Mouse (Mus musculus) limb, embryonic 12.5 days (tissue): ENCODE data around the gene Cdh13. TPM values are rescaled to one million over a fixed set of nuclear protein-coding genes. Genes with fewer than 3 reads are reported as not detected.

ENCODE experiments used
- ATAC-seq: fragments of 200-750 bp; cut with Nextera tagmentation; 2 replicates; pipeline ENCODE4 v1.8.0; 2017; ENCODE audit warnings: low read depth, moderate TSS enrichment; ENCODE audit not compliant: insufficient number of reproducible peaks, insufficient read depth, low FRiP score, low TSS enrichment
- H3K27ac ChIP-seq: fragments of 300-500 bp; sonication (generic); 2 replicates; pipeline ENCODE4 v1.5.1; 2016; ENCODE audit warnings: mild to moderate bottlenecking, moderate library complexity
- H3K27me3 ChIP-seq: fragments of 300-500 bp; sonication (generic); 2 replicates; pipeline ENCODE4 v1.6.1; 2016; ENCODE audit warnings: mild to moderate bottlenecking, moderate library complexity
- H3K36me3 ChIP-seq: fragments of 300-500 bp; sonication (generic); 2 replicates; pipeline ENCODE4 v1.6.1; 2016; ENCODE audit warnings: mild to moderate bottlenecking, moderate library complexity
- H3K4me1 ChIP-seq: fragments of 300-500 bp; sonication (generic); replicated peaks from 2 replicates; pipeline ENCODE4 v1.6.1; 2016
- H3K4me2 ChIP-seq: fragments of 300-500 bp; sonication (generic); 2 replicates; pipeline ENCODE4 v1.6.1; 2016; ENCODE audit warnings: mild to moderate bottlenecking, moderate library complexity
- H3K4me3 ChIP-seq: fragments of 300-500 bp; sonication (generic); replicated peaks from 2 replicates; pipeline ENCODE4 v1.5.1; 2016; ENCODE audit warnings: mild to moderate bottlenecking
- H3K9ac ChIP-seq: fragments of 300-500 bp; sonication (generic); replicated peaks from 2 replicates; pipeline ENCODE4 v1.6.1; 2016; ENCODE audit warnings: mild to moderate bottlenecking, moderate library complexity
- H3K9me3 ChIP-seq: fragments of 300-500 bp; sonication (generic); 2 replicates; pipeline ENCODE4 v1.6.1; 2016; ENCODE audit warnings: mild to moderate bottlenecking, moderate library complexity
- WGBS: fragments of 180-500 bp; shearing (Covaris S2); methylation state at CpG from one replicate; pipeline ENCODE4 v1.1.7; 2016; 5-methylcytosine and 5-hydroxymethylcytosine counted together
- polyA plus RNA-seq: library from polyadenylated mRNA; unstranded; fragments of >200 nt; fragmentation: Nextera tagmentation; extraction: Ambion mirVana; gene quantifications from 2 replicates; pipeline ENCODE4 v1.2.1, GENCODE M21; 2016

Cdh13 gene
- polyA plus RNA-seq, 1 experiment from 2014 or later = 8.0 TPM

GRCm38 (mm10) chr8:118803168-118803567, 519.6 kb downstream of the Cdh13 start:
- H3K27me3 ChIP-seq = no peaks in the 10 kb centered on the region
- H3K36me3 ChIP-seq = no peaks in the 10 kb centered on the region
- no peak overlapping the region for H3K27ac ChIP-seq
- H3K9ac ChIP-seq = no peak overlapping the region
- H3K4me3 ChIP-seq = no peak overlapping the region
- ATAC-seq = no peak
- peaks cover 20% of the 10 kb centered on the region; the same call in 1 of the 2 replicates for H3K9me3 ChIP-seq
- WGBS = 82% methylated on average over 4 of the region's 4 CpGs
- no peak overlapping the region for H3K4me2 ChIP-seq
- no peaks in the 10 kb centered on the region for H3K4me1 ChIP-seq

- Histone ChIP-seq H3K36me3 (no peaks in the 10 kb centered on the region), H3K27ac (no peak overlapping the region), H3K4me1 (no peaks in the 10 kb centered on the region), H3K4me2 (no peak overlapping the region), H3K9me3 (no peaks in the 10 kb centered on the region), H3K4me3 (no peak overlapping the region), H3K9ac (no peak overlapping the region), H3K27me3 (no peaks in the 10 kb centered on the region)
- 81% methylated on average over 6 of the region's 6 CpGs for WGBS
- ATAC-seq = no peak
Measured at GRCm38 (mm10) chr8:118809660-118810059, 526.1 kb downstream of the Cdh13 start.

DNA sequence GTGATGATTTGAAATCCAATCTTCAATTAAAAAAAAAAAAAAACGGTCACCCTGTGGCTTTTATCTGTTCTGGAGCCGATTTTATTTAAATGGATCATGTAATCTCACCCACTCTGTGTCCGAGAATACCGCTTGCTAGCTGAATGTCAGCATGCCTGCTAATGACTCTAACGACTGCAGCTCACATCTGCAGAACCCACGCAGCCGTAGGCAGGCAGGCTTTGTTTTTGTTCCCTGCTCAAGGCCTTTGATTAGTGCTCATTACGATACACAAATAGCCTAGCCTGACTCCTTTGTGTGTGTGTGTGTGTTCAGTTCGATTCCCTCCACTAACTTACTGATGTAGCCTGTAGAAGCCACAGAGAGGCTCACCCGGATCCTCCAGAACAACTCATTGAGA, 531.5 kb downstream of the Cdh13 start:
- no peak overlapping the region for H3K27ac ChIP-seq
- 54% methylated on average over 10 of the region's 10 CpGs for WGBS
- no peak overlapping the region for H3K4me3 ChIP-seq
- no peak overlapping the region for H3K4me2 ChIP-seq
- H3K9me3 ChIP-seq = no peaks in the 10 kb centered on the region
- no peaks in the 10 kb centered on the region for H3K4me1 ChIP-seq
- H3K9ac ChIP-seq = no peak overlapping the region
- H3K36me3 ChIP-seq = no peaks in the 10 kb centered on the region
- ATAC-seq = no peak
- H3K27me3 ChIP-seq = no peaks in the 10 kb centered on the region

DNA sequence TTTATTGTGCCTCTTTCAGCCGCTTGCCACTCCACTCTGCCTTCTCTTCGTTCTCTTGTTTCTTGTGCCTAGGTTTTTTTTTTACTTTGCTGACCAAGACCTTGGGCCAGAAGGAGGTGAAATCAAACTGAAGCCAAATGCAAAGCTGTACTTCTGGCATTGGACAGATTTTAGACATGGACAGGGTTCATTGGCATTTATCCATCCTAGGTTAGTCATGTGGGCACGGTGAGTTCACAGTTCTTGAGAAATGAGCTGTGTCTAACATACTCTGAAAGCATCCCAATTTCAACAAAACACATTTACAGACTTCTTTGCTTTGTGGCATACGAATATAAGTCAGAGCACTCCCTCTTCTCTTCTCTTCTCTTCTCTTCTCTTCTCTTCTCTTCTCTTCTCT, 543.2 kb downstream of the Cdh13 start:
- no peaks in the 10 kb centered on the region for H3K9me3 ChIP-seq
- no peak for ATAC-seq

GRCm38 (mm10) chr8:118827726-118828125, 544.2 kb downstream of the Cdh13 start:
- H3K36me3 ChIP-seq = no peaks in the 10 kb centered on the region
- ATAC-seq = no peak
- H3K27ac ChIP-seq = no peak overlapping the region
- no peaks in the 10 kb centered on the region for H3K27me3 ChIP-seq
- no peak overlapping the region for H3K4me3 ChIP-seq
- H3K9me3 ChIP-seq = no peaks in the 10 kb centered on the region
- no peak overlapping the region for H3K9ac ChIP-seq
- H3K4me2 ChIP-seq = no peak overlapping the region
- H3K4me1 ChIP-seq = no peaks in the 10 kb centered on the region
- 92% methylated on average over 6 of the region's 6 CpGs for WGBS

More for the DNA sequence above, 543.2 kb downstream of the Cdh13 start:
- Histone ChIP-seq H3K4me1 (no peaks in the 10 kb centered on the region), H3K36me3 (no peaks in the 10 kb centered on the region), H3K4me3 (no peak overlapping the region), H3K27me3 (no peaks in the 10 kb centered on the region), H3K4me2 (no peak overlapping the region), H3K27ac (no peak overlapping the region), H3K9ac (no peak overlapping the region)
- 64% methylated on average over 4 of the region's 4 CpGs for WGBS

DNA sequence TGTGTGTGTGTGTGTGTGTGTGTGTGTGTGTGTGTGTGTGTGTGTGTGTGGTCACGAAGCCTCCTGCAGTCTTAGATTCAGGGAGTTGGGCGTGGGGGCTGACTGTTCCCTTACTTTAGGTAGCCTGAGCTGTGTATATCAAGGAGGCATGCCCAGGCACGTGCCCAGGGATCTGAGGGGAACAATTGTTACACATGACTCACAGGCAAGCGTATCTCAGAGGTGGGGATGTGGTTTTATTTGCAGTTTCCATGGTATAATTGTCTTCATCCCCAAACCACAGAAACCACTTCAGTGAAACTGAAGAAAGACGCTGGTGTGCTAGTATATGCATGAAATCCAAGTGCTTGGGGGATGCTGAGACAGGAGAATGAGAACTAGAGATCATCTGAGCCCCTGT, 546.8 kb downstream of the Cdh13 start:
- 51% methylated on average over 5 of the region's 5 CpGs for WGBS
- no peaks in the 10 kb centered on the region for H3K9me3 ChIP-seq
- no peak overlapping the region for H3K27ac ChIP-seq
- no peaks in the 10 kb centered on the region for H3K27me3 ChIP-seq
- H3K4me1 ChIP-seq = no peaks in the 10 kb centered on the region
- H3K4me2 ChIP-seq = no peak overlapping the region
- H3K9ac ChIP-seq = no peak overlapping the region
- no peaks in the 10 kb centered on the region for H3K36me3 ChIP-seq
- H3K4me3 ChIP-seq = no peak overlapping the region
- no peak for ATAC-seq

DNA sequence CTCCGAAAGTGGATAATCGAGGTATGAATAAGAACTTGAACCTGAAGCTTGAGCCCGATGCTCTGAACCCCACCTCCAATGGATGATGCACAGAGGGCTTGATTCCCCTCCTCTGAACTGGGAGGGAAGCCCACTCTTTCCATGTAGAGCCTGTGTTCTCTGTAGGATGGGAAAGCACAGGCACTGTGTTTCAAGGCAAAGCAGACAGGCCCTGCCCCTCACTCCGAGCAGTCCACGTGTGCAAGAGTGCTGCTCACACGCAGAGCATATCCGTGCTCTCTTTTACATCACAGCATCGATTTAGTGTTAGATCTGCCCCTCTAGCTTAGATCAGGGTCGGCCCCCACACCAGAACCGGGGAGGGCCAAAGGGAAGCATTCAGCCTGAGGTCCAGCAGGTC, 547.5 kb downstream of the Cdh13 start:
- no peak overlapping the region for H3K9ac ChIP-seq
- no peaks in the 10 kb centered on the region for H3K9me3 ChIP-seq
- H3K27ac ChIP-seq = no peak overlapping the region
- no peak overlapping the region for H3K4me2 ChIP-seq
- no peaks in the 10 kb centered on the region for H3K27me3 ChIP-seq
- no peaks in the 10 kb centered on the region for H3K36me3 ChIP-seq
- no peak for ATAC-seq
- H3K4me3 ChIP-seq = no peak overlapping the region
- WGBS = 85% methylated on average over 10 of the region's 10 CpGs
- H3K4me1 ChIP-seq = no peaks in the 10 kb centered on the region

GRCm38 (mm10) chr8:118838801-118839200, 555.3 kb downstream of the Cdh13 start:
- Histone ChIP-seq H3K4me3 (no peak overlapping the region), H3K4me2 (no peak overlapping the region)
- 91% methylated on average over 2 of the region's 2 CpGs for WGBS

GRCm38 (mm10) chr8:118845690-118846089, 562.2 kb downstream of the Cdh13 start:
- ATAC-seq = no peak
- no peak overlapping the region for H3K4me3 ChIP-seq
- H3K36me3 ChIP-seq = no peaks in the 10 kb centered on the region
- H3K27ac ChIP-seq = peak overlapping the region; percentile 72
- H3K9me3 ChIP-seq = 0 out of 2 replicates have a peak, but pooled peaks cover 4% of the 10 kb centered on the region
- H3K4me1 ChIP-seq = peaks cover 25% of the 10 kb centered on the region
- H3K4me2 ChIP-seq = no peak overlapping the region
- H3K9ac ChIP-seq = no peak overlapping the region
- H3K27me3 ChIP-seq = peaks cover 9% of the 10 kb centered on the region; the same call in 1 of the 2 replicates

More at GRCm38 (mm10) chr8:118838801-118839200, 555.3 kb downstream of the Cdh13 start:
- 0 out of 2 replicates have a peak, but pooled peaks cover 4% of the 10 kb centered on the region for H3K9me3 ChIP-seq
- H3K27me3 ChIP-seq = no peaks in the 10 kb centered on the region
- no peak overlapping the region for H3K27ac ChIP-seq
- H3K36me3 ChIP-seq = no peaks in the 10 kb centered on the region
- H3K9ac ChIP-seq = no peak overlapping the region
- H3K4me1 ChIP-seq = no peaks in the 10 kb centered on the region
- no peak for ATAC-seq

DNA sequence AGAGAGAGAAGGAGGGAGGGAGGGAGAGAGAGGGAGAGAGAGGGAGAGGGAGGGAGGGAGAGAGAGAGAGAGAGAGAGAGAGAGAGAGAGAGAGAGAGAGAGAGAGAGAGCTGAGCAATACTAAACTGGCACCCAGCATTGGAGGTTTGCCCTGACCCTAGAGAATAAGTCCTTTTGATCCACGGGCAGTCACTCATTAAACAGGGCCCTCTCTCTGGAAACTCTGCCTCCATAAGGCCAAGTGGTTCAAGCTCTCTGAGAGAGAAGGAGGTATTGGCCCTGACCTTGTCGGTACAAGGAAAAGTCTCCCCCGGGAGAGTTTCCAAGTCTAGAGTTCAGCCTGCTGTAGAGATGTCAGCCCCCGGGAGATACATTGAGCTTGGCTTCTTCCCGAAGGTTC, 564.5 kb downstream of the Cdh13 start:
- H3K4me3 ChIP-seq = no peak overlapping the region
- no peaks in the 10 kb centered on the region for H3K9me3 ChIP-seq
- no peak overlapping the region for H3K9ac ChIP-seq
- H3K4me1 ChIP-seq = peaks cover 25% of the 10 kb centered on the region
- H3K36me3 ChIP-seq = no peaks in the 10 kb centered on the region
- no peak overlapping the region for H3K27ac ChIP-seq
- peaks cover 12% of the 10 kb centered on the region for H3K27me3 ChIP-seq
- WGBS = 59% methylated on average over 5 of the region's 5 CpGs
- ATAC-seq = no peak
- no peak overlapping the region for H3K4me2 ChIP-seq

GRCm38 (mm10) chr8:118849515-118849914, 566.0 kb downstream of the Cdh13 start:
- no peak for ATAC-seq

GRCm38 (mm10) chr8:118850381-118850780, 566.8 kb downstream of the Cdh13 start:
- H3K27ac ChIP-seq = no peak overlapping the region
- H3K36me3 ChIP-seq = no peaks in the 10 kb centered on the region
- no peak for ATAC-seq
- 17% methylated on average over 6 of the region's 6 CpGs for WGBS
- no peak overlapping the region for H3K4me3 ChIP-seq
- H3K27me3 ChIP-seq = peaks cover 12% of the 10 kb centered on the region
- no peaks in the 10 kb centered on the region for H3K9me3 ChIP-seq
- H3K4me2 ChIP-seq = no peak overlapping the region
- peaks cover 23% of the 10 kb centered on the region for H3K4me1 ChIP-seq
- H3K9ac ChIP-seq = no peak overlapping the region

More at GRCm38 (mm10) chr8:118849515-118849914, 566.0 kb downstream of the Cdh13 start:
- Histone ChIP-seq H3K4me2 (no peak overlapping the region), H3K9ac (no peak overlapping the region), H3K36me3 (no peaks in the 10 kb centered on the region), H3K27me3 (peaks cover 12% of the 10 kb centered on the region), H3K27ac (no peak overlapping the region), H3K9me3 (no peaks in the 10 kb centered on the region), H3K4me3 (no peak overlapping the region), H3K4me1 (peaks cover 25% of the 10 kb centered on the region)
- 84% methylated on average over 3 of the region's 3 CpGs for WGBS
